Mouse (Mus musculus) mesoderm, embryonic 11.5 days (tissue): ENCODE data around the gene Cnot8.
A peak's percentile ranks its signal among the peaks of the same experiment; 100 is the strongest.

Experiments used
- DNase-seq: peaks from one replicate; pipeline ENCODE4 v3.0.0-alpha.2; 2012; ENCODE audit warnings: low read depth, low spot score

Gene Cnot8

DNA sequence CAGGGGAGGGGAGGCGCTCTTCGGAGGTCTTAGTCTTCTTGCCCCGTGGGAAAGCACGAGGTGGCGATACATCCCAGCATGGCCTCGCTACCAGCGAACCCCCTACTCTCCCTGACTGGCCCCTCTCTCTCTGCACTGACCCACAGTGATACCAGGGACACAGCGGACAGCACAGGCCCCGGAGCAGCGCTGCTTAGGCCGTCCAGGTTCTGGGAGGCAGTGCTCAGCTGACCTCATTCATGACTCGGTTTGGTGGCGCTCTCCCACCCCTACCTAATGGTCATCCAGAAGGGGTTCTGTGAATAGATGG lies 654 bp upstream of the Cnot8 start:
- DNase-seq: no peak

DNA sequence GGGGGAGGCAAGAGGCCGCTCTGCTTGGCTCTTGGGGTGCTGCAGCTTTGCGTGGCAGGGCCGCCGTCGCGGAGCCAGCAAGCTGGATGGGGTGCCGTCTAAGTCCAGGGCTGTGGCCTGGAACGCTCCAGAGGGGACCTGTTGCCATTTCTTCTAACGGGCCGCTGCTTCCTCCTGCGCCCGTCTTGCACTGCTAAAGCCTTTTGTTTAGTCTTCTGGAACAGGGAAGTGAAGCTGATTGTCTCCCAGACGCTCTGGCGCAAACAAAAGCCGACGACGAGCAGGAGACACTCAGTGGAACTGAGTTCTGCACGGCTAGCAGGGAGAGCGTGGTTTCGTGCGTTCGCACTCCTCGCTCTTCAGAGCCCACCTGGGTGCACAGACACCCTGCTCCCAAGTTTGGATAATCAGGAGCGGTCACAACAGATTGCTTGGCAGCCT lies 418 bp downstream of the Cnot8 start:
- peak; percentile 36 for DNase-seq

DNA sequence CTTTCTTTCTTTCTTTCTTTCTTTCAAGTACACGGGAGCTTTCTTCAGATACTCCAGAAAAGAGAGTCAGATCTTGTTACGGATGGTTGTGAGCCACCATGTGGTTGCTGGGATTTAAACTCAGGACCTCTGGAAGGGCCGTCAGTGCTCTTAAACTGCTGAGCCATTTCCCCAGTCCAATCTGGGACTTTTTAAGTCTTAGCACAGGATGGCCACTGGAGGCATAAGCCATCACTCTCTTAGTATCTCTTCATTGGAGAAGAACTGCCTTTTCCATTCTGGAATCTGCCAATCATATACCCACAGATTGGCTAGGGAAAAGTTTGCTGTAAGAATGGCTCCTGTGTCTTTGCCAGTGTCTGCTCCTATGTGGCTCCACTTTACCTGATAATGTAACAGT lies 3.1 kb downstream of the Cnot8 start:
- no peak for DNase-seq

DNA sequence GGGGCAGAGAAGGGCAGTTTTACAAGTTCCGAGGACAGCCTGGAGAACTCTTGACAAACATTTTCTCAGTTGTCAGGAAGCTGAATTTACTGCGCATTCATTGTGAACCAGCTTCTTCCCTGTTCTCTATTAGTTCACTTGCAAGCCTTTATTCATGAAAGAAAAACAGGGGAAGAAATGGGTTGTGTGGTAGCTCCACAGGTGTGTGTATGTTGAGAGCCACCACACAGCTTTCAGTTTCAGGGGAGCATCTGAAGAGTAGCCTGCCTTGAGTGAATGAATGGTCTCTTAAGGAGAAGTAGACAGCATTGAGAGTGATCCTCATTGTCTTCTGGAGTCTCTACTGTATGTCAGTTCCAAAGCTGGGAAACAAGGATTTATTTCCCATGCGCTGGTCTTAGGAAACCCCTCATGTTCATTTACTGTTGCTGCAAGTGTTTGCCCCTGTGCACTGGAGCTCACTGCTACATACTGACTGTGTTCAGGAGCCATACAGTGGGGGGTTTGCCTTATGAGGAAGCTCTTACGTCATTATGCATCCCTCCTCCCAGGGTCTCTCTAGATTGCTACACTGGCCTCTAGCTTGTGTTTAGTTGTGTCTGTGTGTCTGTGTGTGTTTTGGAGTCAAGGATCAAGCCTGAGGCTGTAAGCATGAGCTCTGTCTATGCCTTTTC lies 3.8 kb downstream of the Cnot8 start:
- no peak for DNase-seq

DNA sequence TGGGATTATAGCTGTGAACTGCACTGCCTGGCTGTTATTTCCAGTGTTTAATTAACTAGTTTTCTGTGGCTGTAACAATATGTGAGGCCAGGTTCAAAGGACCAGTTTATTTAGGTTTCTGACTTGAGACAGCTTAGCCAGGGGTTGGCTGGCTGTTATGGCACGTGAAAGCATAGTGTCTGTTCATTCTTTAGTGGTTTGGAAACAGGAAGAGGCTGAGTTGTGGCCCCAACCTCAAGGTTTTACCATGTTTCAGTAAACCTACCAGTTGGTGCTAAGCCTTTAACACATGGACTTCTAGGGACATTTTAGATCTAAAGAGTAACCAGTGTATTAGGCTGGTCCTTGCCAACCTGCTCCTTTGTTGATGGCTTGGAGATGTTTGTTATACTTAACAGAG lies 12.6 kb downstream of the Cnot8 start:
- no peak for DNase-seq

DNA sequence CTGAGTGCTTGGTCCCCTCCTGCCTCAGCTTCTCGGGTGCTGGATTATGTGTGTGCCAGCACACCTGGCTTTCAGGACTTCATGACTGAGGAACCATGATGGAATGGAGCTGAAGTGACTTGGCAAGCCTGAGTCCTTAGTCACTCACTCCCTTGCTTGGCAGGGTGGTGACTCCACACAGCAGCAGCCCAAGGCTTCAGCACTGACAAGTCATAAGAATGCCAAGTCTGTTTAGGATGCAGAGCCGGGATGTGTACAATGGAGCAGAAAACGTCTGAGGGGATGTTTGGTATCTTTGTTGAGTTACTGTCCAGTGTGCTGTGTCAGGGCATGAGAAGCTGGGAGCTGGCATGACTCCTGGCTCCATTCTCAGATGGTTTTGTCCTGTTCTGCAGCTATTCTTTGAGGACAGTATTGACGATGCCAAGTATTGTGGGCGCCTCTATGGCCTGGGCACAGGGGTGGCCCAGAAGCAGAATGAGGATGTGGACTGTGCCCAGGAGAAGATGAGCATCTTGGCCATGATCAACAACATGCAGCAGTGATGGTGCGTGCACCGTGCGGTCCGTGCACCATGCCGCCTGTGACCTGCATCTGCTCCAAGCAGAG lies 13.2 kb downstream of the Cnot8 start:
- DNase-seq: no peak

DNA sequence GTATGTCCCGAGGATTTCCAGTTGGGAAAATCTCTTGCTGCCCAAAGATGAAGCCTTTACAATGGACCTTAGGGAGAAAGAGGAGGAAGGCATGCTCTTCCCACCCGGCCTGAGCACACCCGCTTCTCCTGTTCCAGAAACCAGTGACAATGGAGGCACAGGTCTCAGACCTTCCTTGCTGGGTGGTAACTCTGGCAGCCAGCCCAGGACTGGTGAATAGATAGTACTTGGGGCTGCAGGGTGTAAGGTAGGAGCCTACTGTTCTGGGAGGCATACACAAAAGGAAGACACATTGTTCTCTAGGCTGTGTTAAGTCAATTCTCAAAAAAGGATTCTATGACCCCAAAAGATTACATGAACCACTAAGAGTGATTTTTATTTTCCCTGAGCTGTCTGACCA lies 16.7 kb downstream of the Cnot8 start:
- no peak for DNase-seq

GRCm38 (mm10) chr11:58121351-58121750 lies 17.4 kb downstream of the Cnot8 start:
- no peak for DNase-seq

GRCm38 (mm10) chr11:58123711-58124110 lies 19.8 kb downstream of the Cnot8 start:
- DNase-seq: no peak

DNA sequence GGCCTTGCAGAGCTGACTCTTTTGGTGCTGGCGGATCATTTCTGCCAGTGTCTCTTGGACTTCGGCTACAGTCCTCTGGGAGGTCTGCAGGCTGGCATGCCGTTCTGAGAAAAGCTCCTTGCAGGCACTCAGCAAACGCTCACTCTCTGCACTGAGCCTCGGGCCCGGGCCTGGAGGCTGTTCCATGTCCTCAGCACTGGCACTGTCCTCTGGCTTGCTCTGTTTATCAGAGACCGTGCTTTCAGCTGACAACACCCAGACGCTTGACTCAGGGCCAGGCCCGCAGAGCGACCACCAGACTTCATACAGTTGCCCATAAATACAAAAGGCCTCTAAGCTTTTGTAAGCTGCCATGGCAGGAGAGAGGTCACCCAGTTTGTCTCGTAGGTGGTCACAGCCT lies 21.1 kb downstream of the Cnot8 start:
- DNase-seq: no peak

GRCm38 (mm10) chr11:58126397-58127160 lies 22.6 kb downstream of the Cnot8 start:
- DNase-seq: peak; percentile 12

DNA sequence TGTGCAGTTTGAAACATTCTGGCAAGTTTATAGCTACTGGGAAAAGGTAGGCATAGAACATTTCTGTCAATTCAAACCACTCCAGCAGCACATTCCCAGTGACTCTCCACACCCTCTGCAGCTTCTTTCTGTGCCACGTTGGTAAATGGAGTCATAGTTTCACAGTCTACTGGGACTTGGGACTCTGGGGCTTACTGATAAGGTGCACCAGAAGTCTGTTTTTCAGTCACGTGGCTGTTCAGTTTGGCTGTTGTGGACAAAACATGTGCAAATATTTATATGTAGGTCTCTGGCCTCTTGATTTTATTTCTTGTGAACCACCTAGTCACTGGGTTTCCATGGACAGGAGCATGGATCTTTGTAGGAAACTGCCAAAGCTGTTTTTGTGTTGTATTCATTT lies 23.6 kb downstream of the Cnot8 start:
- no peak for DNase-seq

- DNase-seq: peak; percentile 20
These were observed 25.4 kb downstream of the Cnot8 start for GRCm38 (mm10) chr11:58129302-58129843.

DNA sequence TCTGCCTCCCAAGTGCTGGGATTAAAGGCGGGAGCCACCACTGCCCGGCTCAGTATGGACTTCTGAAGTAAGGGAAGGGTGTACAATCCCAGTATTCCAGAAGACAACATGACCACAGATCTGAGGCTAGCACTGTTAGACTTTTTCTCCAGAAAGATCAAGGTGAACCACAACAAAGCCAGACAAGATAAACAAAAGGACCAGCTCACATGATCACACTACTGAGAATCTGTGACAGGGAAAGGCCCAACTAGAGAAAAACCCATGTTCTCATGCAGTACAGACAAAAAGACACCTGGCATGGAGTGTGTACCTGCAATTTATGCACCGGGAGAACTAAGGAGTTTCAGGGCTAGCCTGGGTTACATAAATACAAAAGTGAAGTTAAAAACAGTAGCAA lies 28.1 kb downstream of the Cnot8 start:
- DNase-seq: no peak

DNA sequence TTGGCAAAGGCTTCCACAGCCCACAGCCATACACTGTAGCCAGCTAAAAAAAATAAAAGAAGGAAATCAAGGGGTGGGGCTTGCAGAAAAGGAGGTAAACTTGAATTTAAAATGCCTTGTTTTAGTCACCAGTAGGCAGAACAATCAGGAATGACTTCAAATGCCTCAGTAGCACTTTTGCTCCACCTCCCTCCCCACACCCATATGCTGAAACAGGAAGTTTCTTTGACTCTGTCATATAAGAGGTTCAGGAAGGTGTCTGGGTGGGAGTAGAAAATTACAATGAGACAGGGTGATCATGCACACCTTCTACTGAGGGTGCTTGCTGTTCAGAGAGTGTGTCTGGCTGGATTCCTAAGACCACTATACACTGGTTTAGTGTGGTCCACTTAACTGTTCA lies 30.9 kb downstream of the Cnot8 start:
- DNase-seq: no peak

DNA sequence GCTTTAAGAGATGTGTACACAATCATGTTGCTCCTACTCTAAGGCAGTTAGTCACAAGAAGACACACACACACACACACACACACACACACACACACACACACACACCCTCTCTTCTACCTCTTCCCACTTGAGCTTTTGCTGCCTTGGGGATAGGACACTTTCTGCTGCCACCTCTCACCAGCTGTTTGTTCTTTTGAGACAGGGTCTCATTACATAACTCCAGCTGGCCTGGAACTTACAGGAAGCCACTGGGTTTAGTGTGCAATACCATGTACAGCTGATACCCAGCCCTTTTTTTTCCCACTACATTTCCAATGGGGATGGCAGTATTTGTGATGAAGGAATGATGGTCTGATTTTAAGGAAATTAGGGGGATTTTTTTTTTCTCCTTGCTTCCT lies 31.3 kb downstream of the Cnot8 start:
- no peak for DNase-seq

DNA sequence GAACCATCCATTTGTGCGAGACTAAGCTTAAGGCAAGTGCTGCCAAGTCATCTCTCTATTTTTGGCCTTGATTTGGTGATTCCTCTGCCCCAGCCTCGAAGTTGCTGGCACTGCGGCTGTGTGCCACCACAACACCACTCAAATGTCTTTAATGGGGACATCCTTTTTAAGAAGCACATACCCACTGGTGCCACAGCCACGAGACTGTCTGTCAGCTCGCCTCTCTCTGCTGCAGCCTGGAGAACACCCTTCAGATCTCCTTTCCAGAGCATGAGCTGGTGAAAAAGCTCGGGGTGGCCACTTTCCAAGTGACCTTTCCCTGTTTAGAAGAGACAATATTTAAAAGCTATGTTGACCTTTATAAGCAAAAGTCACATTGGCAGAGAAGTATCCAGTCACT lies 32.7 kb downstream of the Cnot8 start:
- DNase-seq: no peak

- no peak for DNase-seq
These were observed 34.9 kb downstream of the Cnot8 start for GRCm38 (mm10) chr11:58138821-58139220.

GRCm38 (mm10) chr11:58139466-58139865 lies 35.5 kb downstream of the Cnot8 start:
- DNase-seq: no peak

DNA sequence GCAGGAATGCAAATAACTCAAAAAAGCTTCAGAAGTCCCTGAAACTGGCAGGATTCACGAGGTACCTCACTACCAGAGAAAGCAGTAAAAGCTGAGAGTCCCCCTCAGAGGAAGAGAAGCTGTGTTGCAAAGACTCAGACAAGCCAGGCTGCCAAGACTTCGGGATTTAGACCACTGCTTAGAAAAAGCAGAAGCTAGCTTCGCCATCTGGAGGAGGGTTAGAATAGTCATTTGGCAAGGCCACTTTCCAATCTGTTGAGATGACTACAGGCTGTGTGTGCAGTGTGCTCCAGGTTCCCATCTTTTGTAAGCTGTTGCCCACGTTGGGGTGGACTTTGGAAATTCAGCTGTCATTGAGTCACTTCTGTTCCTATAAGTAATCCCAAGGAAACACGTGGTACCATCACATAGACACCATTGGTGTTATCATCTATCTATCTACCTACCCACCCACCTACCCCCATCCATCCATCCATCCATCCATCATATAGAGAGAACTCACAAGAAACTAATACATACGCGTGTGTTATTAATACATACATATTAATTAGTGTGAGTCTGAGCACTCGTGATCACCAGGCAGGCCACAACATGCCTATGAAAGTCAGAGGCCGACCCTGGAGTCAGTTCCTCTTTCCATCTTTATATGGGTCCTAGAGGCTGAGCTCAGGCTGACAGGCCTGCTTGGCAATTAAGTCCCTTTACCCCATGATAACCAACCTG lies 39.9 kb downstream of the Cnot8 start:
- DNase-seq: no peak

- no peak for DNase-seq
These were observed 42.3 kb downstream of the Cnot8 start for GRCm38 (mm10) chr11:58146241-58146640.

DNA sequence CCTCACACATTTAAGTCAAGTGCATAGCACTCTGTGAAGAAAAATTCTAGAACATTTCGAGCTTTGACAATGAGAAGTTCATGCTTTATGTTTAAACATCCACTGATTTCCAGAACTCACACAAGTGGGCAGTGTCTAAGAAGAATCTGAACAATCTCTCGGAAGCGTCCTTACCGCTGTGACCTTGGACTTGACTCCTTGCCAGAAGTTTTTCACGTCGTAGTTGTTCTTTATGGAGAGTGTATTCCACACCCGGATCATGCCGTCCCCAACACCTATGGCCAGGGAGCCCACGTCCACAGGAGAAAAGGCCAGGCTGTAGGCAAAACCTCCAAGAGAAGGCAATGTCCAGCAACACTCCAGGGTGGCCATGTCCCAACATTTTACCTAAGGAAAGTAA lies 51.5 kb downstream of the Cnot8 start:
- no peak for DNase-seq
